Mouse (Mus musculus) MEL (cell line): ENCODE data around the gene Arhgdia. TPM values are rescaled to one million over a fixed set of nuclear protein-coding genes. Genes with fewer than 3 reads are reported as not detected.
A peak's percentile ranks its signal among the peaks of the same experiment; 100 is the strongest.

Experiments
- DNase-seq: peaks from one replicate; pipeline ENCODE4 v3.0.0; 2011; ENCODE audit warnings: low read depth, low spot score
- H3K27ac ChIP-seq: 2 replicates; pipeline ENCODE4 v1.5.1; 2012; ENCODE audit warnings: low read depth, mild to moderate bottlenecking, control low read depth, low read length, moderate library complexity; ENCODE audit not compliant: control insufficient read depth
- H3K27me3 ChIP-seq, 2 experiments: fragments of 150-350 bp in 1 of 2; sonication (generic) in 1 of 2; 2 replicates each; pipeline ENCODE4 v1.6.1; 2012; ENCODE audit warnings: low read length in 2 of 2, mild to moderate bottlenecking in 2 of 2, improper control_type of control experiment in 1 of 2, moderate library complexity in 1 of 2; ENCODE audit not compliant: insufficient read depth in 2 of 2, control insufficient read depth in 1 of 2
- H3K36me3 ChIP-seq, 2 experiments: 2 replicates each; pipeline ENCODE4 v1.6.1; 2012 to 2014; ENCODE audit warnings: low read length in 2 of 2, improper control_type of control experiment in 1 of 2, inconsistent platforms in 1 of 2, mild to moderate bottlenecking in 1 of 2; ENCODE audit not compliant: insufficient read depth in 2 of 2, control insufficient read depth in 1 of 2
- H3K4me1 ChIP-seq, 2 experiments: fragments of 150-350 bp in 1 of 2; sonication (generic) in 1 of 2; 2 replicates each; pipeline ENCODE4 v1.6.1; 2012; ENCODE audit warnings: low read length in 2 of 2, improper control_type of control experiment in 1 of 2, mild to moderate bottlenecking in 1 of 2; ENCODE audit not compliant: insufficient read depth in 2 of 2, control insufficient read depth in 1 of 2
- H3K4me3 ChIP-seq, 2 experiments: fragments of 150-350 bp in 1 of 2; sonication (generic) in 1 of 2; 2 replicates each; pipeline ENCODE4 v1.5.1; 2012; ENCODE audit warnings: low read depth in 2 of 2, low read length in 2 of 2, mild to moderate bottlenecking in 2 of 2, moderate library complexity in 2 of 2, control low read depth in 1 of 2, improper control_type of control experiment in 1 of 2; ENCODE audit not compliant: control insufficient read depth in 1 of 2, insufficient read depth in 1 of 2
- H3K79me2 ChIP-seq: 2 replicates; pipeline ENCODE4 v1.6.1; 2012; ENCODE audit warnings: mild to moderate bottlenecking, low read length, moderate library complexity; ENCODE audit not compliant: control insufficient read depth, poor library complexity, insufficient read depth
- H3K9ac ChIP-seq: 2 replicates; pipeline ENCODE4 v1.6.1; 2012; ENCODE audit warnings: low read depth, mild to moderate bottlenecking, control low read depth, low read length, moderate library complexity; ENCODE audit not compliant: control insufficient read depth, poor library complexity, severe bottlenecking
- H3K9me3 ChIP-seq: fragments of 150-350 bp; sonication (generic); replicated peaks from 2 replicates; pipeline ENCODE4 v1.6.1; 2012; ENCODE audit warnings: mild to moderate bottlenecking, low read length, improper control_type of control experiment, moderate library complexity; ENCODE audit not compliant: insufficient read depth
- EP300 ChIP-seq, 2 experiments: IDR thresholded peaks; 2 replicates each; pipeline ENCODE4 v1.6.1; 2011; ENCODE audit warnings: improper control_type of control experiment in 2 of 2, low read length in 2 of 2, low read depth in 1 of 2, mild to moderate bottlenecking in 1 of 2
- GATA1 ChIP-seq: IDR thresholded peaks from 2 replicates; pipeline ENCODE4 v1.6.1; 2011; ENCODE audit warnings: low read depth, low read length, improper control_type of control experiment
- JUND ChIP-seq: IDR thresholded peaks from 2 replicates; pipeline ENCODE4 v1.6.1; 2011; ENCODE audit warnings: low read depth, mild to moderate bottlenecking, improper control_type of control experiment, low read length
- MAX ChIP-seq: IDR thresholded peaks from 2 replicates; pipeline ENCODE4 v1.6.1; 2011; ENCODE audit warnings: low read length, improper control_type of control experiment
- MEF2A ChIP-seq: IDR thresholded peaks from 2 replicates; pipeline ENCODE4 v1.6.1; 2014; ENCODE audit warnings: low read depth, mild to moderate bottlenecking, inconsistent platforms, low read length, improper control_type of control experiment; ENCODE audit not compliant: poor library complexity, insufficient replicate concordance, severe bottlenecking; ENCODE audit errors: extremely low read depth
- MXI1 ChIP-seq: IDR thresholded peaks from 2 replicates; pipeline ENCODE4 v1.6.1; 2011; ENCODE audit warnings: mild to moderate bottlenecking, low read depth, low read length, improper control_type of control experiment
- NELFE ChIP-seq: IDR thresholded peaks from 2 replicates; pipeline ENCODE4 v1.6.1; 2011; ENCODE audit warnings: low read depth, low read length, improper control_type of control experiment
- NRF1 ChIP-seq: IDR thresholded peaks from 2 replicates; pipeline ENCODE4 v1.6.1; 2014; ENCODE audit warnings: low read depth, mild to moderate bottlenecking, inconsistent platforms, low read length, improper control_type of control experiment, moderate library complexity; ENCODE audit not compliant: poor library complexity, insufficient read depth, severe bottlenecking
- POLR2A ChIP-seq, 2 experiments: IDR thresholded peaks; 2 replicates each; pipeline ENCODE4 v1.6.1; 2011 to 2012; ENCODE audit warnings: low read length in 2 of 2, mild to moderate bottlenecking in 2 of 2, control low read depth in 1 of 2, improper control_type of control experiment in 1 of 2, low read depth in 1 of 2, moderate library complexity in 1 of 2; ENCODE audit not compliant: control insufficient read depth in 1 of 2, insufficient read depth in 1 of 2, poor library complexity in 1 of 2
- POLR2AphosphoS2 ChIP-seq: IDR thresholded peaks from 2 replicates; pipeline ENCODE4 v1.6.1; 2011; ENCODE audit warnings: low read length, improper control_type of control experiment
- SMC3 ChIP-seq: IDR thresholded peaks from 2 replicates; pipeline ENCODE4 v1.6.1; 2011; ENCODE audit warnings: low read depth, low read length, improper control_type of control experiment
- TAL1 ChIP-seq: IDR thresholded peaks from 2 replicates; pipeline ENCODE4 v1.6.1; 2012; ENCODE audit warnings: mild to moderate bottlenecking, inconsistent platforms, low read length, moderate library complexity, mixed read lengths
- TBP ChIP-seq: IDR thresholded peaks from 2 replicates; pipeline ENCODE4 v1.8.0; 2011; ENCODE audit warnings: low read depth, low read length, improper control_type of control experiment
- TCF12 ChIP-seq: IDR thresholded peaks from 2 replicates; pipeline ENCODE4 v1.6.1; 2014; ENCODE audit warnings: low read depth, mild to moderate bottlenecking, inconsistent platforms, low read length, improper control_type of control experiment, moderate library complexity
- UBTF ChIP-seq: IDR thresholded peaks from 2 replicates; pipeline ENCODE4 v1.6.1; 2012; ENCODE audit warnings: low read depth, mild to moderate bottlenecking, inconsistent platforms, low read length, improper control_type of control experiment, moderate library complexity, borderline replicate concordance; ENCODE audit not compliant: insufficient read depth
- USF1 ChIP-seq: IDR thresholded peaks from 2 replicates; pipeline ENCODE4 v1.6.1; 2014; ENCODE audit warnings: low read depth, mild to moderate bottlenecking, inconsistent platforms, low read length, improper control_type of control experiment, moderate library complexity
- ZNF384 ChIP-seq: IDR thresholded peaks from 2 replicates; pipeline ENCODE4 v1.6.1; 2012; ENCODE audit warnings: low read depth, mild to moderate bottlenecking, inconsistent platforms, low read length, improper control_type of control experiment
- polyA plus RNA-seq, 2 experiments: library from polyadenylated mRNA; stranded (reverse) in 1 of 2; unstranded in 1 of 2; fragments of >175 nt in 1 of 2; fragments of >200 nt in 1 of 2; gene quantifications; 2 replicates each; pipeline versions ENCODE4 v1.2.1 to v1.2.4; 2012; ENCODE audit warnings: low replicate concordance in 2 of 2, low read depth in 1 of 2; ENCODE audit not compliant: insufficient read length in 2 of 2, insufficient read depth in 1 of 2, missing spikeins in 1 of 2
- total RNA-seq: library from RNA; depleted of rRNA; stranded (reverse); fragments of 300-350 nt; gene quantifications from 2 replicates; pipeline ENCODE4 v1.2.3, GENCODE M21; 2012

The Arhgdia gene
- total and polyA plus RNA-seq, 3 experiments: 364 to 821 (median 601) TPM

GRCm38 (mm10) chr11:120575940-120576339 lies 5.5 kb downstream of the Arhgdia start:
- Histone ChIP-seq H3K36me3 (peaks cover 4 to 27% of the 10 kb centered on the region in 2 experiments), H3K4me1 (peaks cover 8 to 23% of the 10 kb centered on the region in 2 experiments), H3K27ac (no peak overlapping the region), H3K27me3 (no peaks in the 10 kb centered on the region), H3K9me3 (no peaks in the 10 kb centered on the region), H3K9ac (no peak overlapping the region), H3K79me2 (peaks cover 54% of the 10 kb centered on the region), H3K4me3 (no peak overlapping the region)
- no peak for TF ChIP-seq TAL1
- TF ChIP-seq EP300 (IDR thresholded peaks at IDR 0.05; ENCODE audit: low read depth in 1 of 2, low read length in 2 of 2): no peak
- TF ChIP-seq NELFE: no peak
- no peak for TF ChIP-seq POLR2A (IDR thresholded peaks at IDR 0.05; ENCODE audit: control insufficient read depth in 1 of 2, insufficient read depth in 1 of 2, low read depth in 1 of 2, low read length in 2 of 2, poor library complexity in 1 of 2)
- no peak for TF ChIP-seq JUND
- TF ChIP-seq NRF1: no peak
- DNase-seq: peak; percentile 50

- Histone ChIP-seq H3K4me3 (no peak overlapping the region; a peak in 1 of 4 replicates), H3K9ac (peak overlapping the region; percentile 92), H3K79me2 (peaks cover 51% of the 10 kb centered on the region), H3K36me3 (peaks cover 8 to 33% of the 10 kb centered on the region in 2 experiments), H3K9me3 (no peaks in the 10 kb centered on the region), H3K27ac (no peak overlapping the region; the same call in 1 of the 2 replicates), H3K27me3 (no peaks in the 10 kb centered on the region), H3K4me1 (peaks cover 8 to 22% of the 10 kb centered on the region in 2 experiments)
- DNase-seq: no peak
- TF ChIP-seq SMC3: no peak
- no peak for TF ChIP-seq USF1
- TF ChIP-seq POLR2A (IDR thresholded peaks at IDR 0.05; ENCODE audit: control insufficient read depth in 1 of 2, insufficient read depth in 1 of 2, low read depth in 1 of 2, low read length in 2 of 2, poor library complexity in 1 of 2): peak in 1 of 2 experiments; percentile 10; a peak in 1 of 4 replicates
- no peak for TF ChIP-seq MXI1
- TF ChIP-seq TCF12: no peak
- TF ChIP-seq MAX: no peak
- TF ChIP-seq UBTF: no peak
- no peak for TF ChIP-seq NELFE
- peak; percentile 79 for TF ChIP-seq ZNF384
These were observed 6.4 kb downstream of the Arhgdia start for GRCm38 (mm10) chr11:120575046-120575445.

GRCm38 (mm10) chr11:120574278-120574600 lies 7.2 kb downstream of the Arhgdia start:
- H3K27ac ChIP-seq: peak overlapping the region; percentile 15
- H3K9me3 ChIP-seq: no peaks in the 10 kb centered on the region
- peaks cover 43% of the 10 kb centered on the region for H3K79me2 ChIP-seq
- peak; percentile 68 for DNase-seq
- H3K36me3 ChIP-seq: peaks cover 6 to 28% of the 10 kb centered on the region in 2 experiments
- H3K4me1 ChIP-seq: peaks cover 5 to 18% of the 10 kb centered on the region in 2 experiments
- TF ChIP-seq TBP: 0 out of 2 replicates have a peak, but pooled peaks have one; percentile 18
- no peak for TF ChIP-seq USF1
- TF ChIP-seq EP300 (IDR thresholded peaks at IDR 0.05; ENCODE audit: low read depth in 1 of 2, low read length in 2 of 2): 0 out of 4 replicates have a peak, but pooled peaks of 1 of the 2 experiments have one; percentile 8
- TF ChIP-seq MEF2A: no peak
- no peak for TF ChIP-seq NELFE
- 0 out of 2 replicates have a peak, but pooled peaks have one; percentile 10 for TF ChIP-seq GATA1
- 0 out of 2 replicates have a peak, but pooled peaks have one; percentile 5 for TF ChIP-seq POLR2AphosphoS2
- no peak for TF ChIP-seq SMC3
- H3K4me3 ChIP-seq: peak overlapping the region; percentile 79 to 88
- peak overlapping the region; percentile 92 for H3K9ac ChIP-seq
- no peaks in the 10 kb centered on the region for H3K27me3 ChIP-seq
